Mouse (Mus musculus): ENCODE data around the gene Rpl11.

Rpl11 gene

GRCm38 (mm10) chr4:136027416-136028131, 25.7 kb downstream of the Rpl11 start:
- in situ Hi-C loops (cut with MboI) = no loop called here

GRCm38 (mm10) chr4:136025350-136025749, 27.9 kb downstream of the Rpl11 start:
- in situ Hi-C loops (cut with MboI) = no loop called here

GRCm38 (mm10) chr4:136022924-136023323, 30.3 kb downstream of the Rpl11 start:
- in situ Hi-C loops (cut with MboI) = no loop called here

- in situ Hi-C loops (cut with MboI) = no loop called here
Observed at GRCm38 (mm10) chr4:136021549-136022047, 31.6 kb downstream of the Rpl11 start, which contains the start of gene Eloa. TSS of gene Eloa (minus strand) at chr4:136021763.

- in situ Hi-C loops (cut with MboI) = no loop called here
Observed at GRCm38 (mm10) chr4:136020743-136021548, 32.3 kb downstream of the Rpl11 start.

- in situ Hi-C loops (cut with MboI) = no loop called here
Observed at GRCm38 (mm10) chr4:136016059-136016602, 37.1 kb downstream of the Rpl11 start.

GRCm38 (mm10) chr4:136010586-136010985, 42.6 kb downstream of the Rpl11 start:
- in situ Hi-C loops (cut with MboI) = no loop called here

GRCm38 (mm10) chr4:136008782-136009447, 44.3 kb downstream of the Rpl11 start:
- in situ Hi-C loops (cut with MboI) = no loop called here

GRCm38 (mm10) chr4:136006821-136007220, 46.4 kb downstream of the Rpl11 start:
- in situ Hi-C loops (cut with MboI) = no loop called here

- in situ Hi-C loops (cut with MboI) = no loop called here
Observed at GRCm38 (mm10) chr4:136004921-136005320, 48.3 kb downstream of the Rpl11 start.

- in situ Hi-C loops (cut with MboI) = no loop called here
Observed at GRCm38 (mm10) chr4:136004107-136004675, 49.0 kb downstream of the Rpl11 start.

- in situ Hi-C loops (cut with MboI) = no loop called here
Observed at GRCm38 (mm10) chr4:135995118-135995517, 58.1 kb downstream of the Rpl11 start.

GRCm38 (mm10) chr4:135993941-135994340, 59.3 kb downstream of the Rpl11 start:
- in situ Hi-C loops (cut with MboI) = no loop called here

- in situ Hi-C loops (cut with MboI) = no loop called here
Observed at GRCm38 (mm10) chr4:135987714-135988113, 65.5 kb downstream of the Rpl11 start.

- in situ Hi-C loops (cut with MboI) = no loop called here
Observed at GRCm38 (mm10) chr4:135986943-135987710, 66.1 kb downstream of the Rpl11 start, which contains the start of gene Pithd1. TSS of gene Pithd1 (minus strand) at chr4:135987264.

GRCm38 (mm10) chr4:135986301-135986942, 66.8 kb downstream of the Rpl11 start:
- in situ Hi-C loops (cut with MboI) = no loop called here

- in situ Hi-C loops (cut with MboI) = no loop called here
Observed at GRCm38 (mm10) chr4:135985769-135986168, 67.5 kb downstream of the Rpl11 start.

- in situ Hi-C loops (cut with MboI) = no loop called here
Observed at GRCm38 (mm10) chr4:135985193-135985592, 68.0 kb downstream of the Rpl11 start.

GRCm38 (mm10) chr4:135984556-135984955, 68.7 kb downstream of the Rpl11 start:
- in situ Hi-C loops (cut with MboI) = no loop called here

- in situ Hi-C loops (cut with MboI) = no loop called here
Observed at GRCm38 (mm10) chr4:135981524-135982063, 71.6 kb downstream of the Rpl11 start.

Measured in mature B cell (primary cell).